Mouse (Mus musculus) heart, adult 10 weeks (tissue): Measurements from ENCODE around the gene Plce1. TPM values are rescaled to one million over a fixed set of nuclear protein-coding genes. Genes with fewer than 3 reads are reported as not detected.

Source experiments
- polyA plus RNA-seq: library from polyadenylated mRNA; stranded (reverse); fragments of 350-450 nt; fragmentation: Illumina TruSeq; extraction: RNeasy Lipid Tissue Mini Kit (QIAGEN cat#74804); gene quantifications from one replicate; pipeline ENCODE4 v1.2.3, GENCODE M21; 2014; ENCODE audit warnings: low read depth, low replicate concordance

The Plce1 gene
- 10.7 TPM for polyA plus RNA-seq

GRCm38 (mm10) chr19:38480731-38481621 is at the start of gene Plce1:
Gene Plce1, plus strand, starts transcription at chr19:38481109.

GRCm38 (mm10) chr19:38818766-38819426 is 338.0 kb downstream of the Plce1 start, which contains the start of gene Noc3l:
Gene Noc3l, minus strand, starts transcription at chr19:38819237.

Other genes with a start within 250 kb of the Plce1 start
- gene Lgi1, start 216.6 kb upstream of the Plce1 start, polyA plus RNA-seq = 4.9 TPM
- 3.0 TPM for gene Slc35g1, start 85.1 kb upstream of the Plce1 start, polyA plus RNA-seq